Mouse (Mus musculus) spleen, adult 2 months (tissue): Measurements from ENCODE around the gene Ihh. TPM values are rescaled to one million over a fixed set of nuclear protein-coding genes. Genes with fewer than 3 reads are reported as not detected.

ENCODE experiments used
- DNase-seq, 2 experiments: peaks; one replicate each; pipeline versions ENCODE4 v3.0.0 to v3.0.0-alpha.2; 2012 to 2021; ENCODE audit warnings: low spot score in 2 of 2, low read depth in 1 of 2
- H3K27ac ChIP-seq: fragments of 200-500 bp; 2 replicates; pipeline ENCODE4 v1.5.1; 2012; ENCODE audit warnings: low read length, inconsistent platforms; ENCODE audit not compliant: insufficient read depth
- H3K27me3 ChIP-seq: fragments of 200-500 bp; 2 replicates; pipeline ENCODE4 v1.6.1; 2012; ENCODE audit warnings: mild to moderate bottlenecking, moderate library complexity, low read length, inconsistent platforms; ENCODE audit not compliant: control insufficient read depth, insufficient read depth
- H3K36me3 ChIP-seq: fragments of 200-500 bp; 2 replicates; pipeline ENCODE4 v1.6.1; 2012; ENCODE audit warnings: mild to moderate bottlenecking, low read length, inconsistent platforms; ENCODE audit not compliant: control insufficient read depth, insufficient read depth
- H3K4me1 ChIP-seq: fragments of 200-500 bp; 2 replicates; pipeline ENCODE4 v1.6.1; 2011; ENCODE audit warnings: inconsistent platforms; ENCODE audit not compliant: control insufficient read depth, insufficient read depth, insufficient read length
- H3K4me3 ChIP-seq: fragments of 200-500 bp; 2 replicates; pipeline ENCODE4 v1.5.1; 2011; ENCODE audit warnings: mild to moderate bottlenecking, inconsistent platforms; ENCODE audit not compliant: insufficient read depth, insufficient read length; ENCODE audit errors: extremely low read depth
- CTCF ChIP-seq: fragments of 200-500 bp; IDR thresholded peaks from 2 replicates; pipeline ENCODE4 v1.5.1; 2011; ENCODE audit warnings: mild to moderate bottlenecking, inconsistent platforms; ENCODE audit not compliant: insufficient read depth, insufficient read length, insufficient replicate concordance; ENCODE audit errors: extremely low read depth
- POLR2A ChIP-seq: fragments of 200-500 bp; IDR thresholded peaks from 2 replicates; pipeline ENCODE4 v1.6.1; 2011; ENCODE audit warnings: low read depth, low read length, inconsistent platforms
- WGBS: fragments of 180-500 bp; shearing (Covaris S2); methylation state at CpG from one replicate; pipeline ENCODE4 v1.1.7; 2018; 5-methylcytosine and 5-hydroxymethylcytosine counted together
- polyA plus RNA-seq: library from polyadenylated mRNA; depleted of rRNA; stranded (reverse); fragments of >200 nt; gene quantifications from 2 replicates; pipeline ENCODE4 v1.2.3, GENCODE M21; 2012; rRNA removed

Gene Ihh
- polyA plus RNA-seq, 1 experiment = 0.18 TPM

- WGBS = 67% methylated on average over 4 of the region's 4 CpGs
- H3K4me3 ChIP-seq = no peak overlapping the region
- TF ChIP-seq CTCF = no peak
- H3K4me1 ChIP-seq = no peaks in the 10 kb centered on the region
- H3K27ac ChIP-seq = no peak overlapping the region
- no peak for DNase-seq
- no peaks in the 10 kb centered on the region for H3K36me3 ChIP-seq
- H3K27me3 ChIP-seq = no peaks in the 10 kb centered on the region
Observed at GRCm38 (mm10) chr1:74924464-74924863, 27.0 kb downstream of the Ihh start.

- H3K27me3 ChIP-seq = no peaks in the 10 kb centered on the region
- H3K27ac ChIP-seq = no peak overlapping the region
- WGBS = 31% methylated on average over 13 of the region's 13 CpGs
- no peak for TF ChIP-seq CTCF
- no peak for TF ChIP-seq POLR2A
- H3K4me1 ChIP-seq = no peaks in the 10 kb centered on the region
- no peaks in the 10 kb centered on the region for H3K36me3 ChIP-seq
- H3K4me3 ChIP-seq = no peak overlapping the region
- no peak for DNase-seq
Observed at GRCm38 (mm10) chr1:74915706-74916105, 35.8 kb downstream of the Ihh start.

- TF ChIP-seq POLR2A = no peak
- TF ChIP-seq CTCF = no peak
- WGBS = 13% methylated on average over 6 of the region's 6 CpGs
- Histone ChIP-seq H3K27me3 (peaks cover 14% of the 10 kb centered on the region), H3K4me3 (no peak overlapping the region), H3K27ac (no peak overlapping the region), H3K4me1 (peaks cover 7% of the 10 kb centered on the region; the same call in 1 of the 2 replicates), H3K36me3 (no peaks in the 10 kb centered on the region)
- DNase-seq = no peak
Observed at GRCm38 (mm10) chr1:74902191-74902590, 49.3 kb downstream of the Ihh start.

DNA sequence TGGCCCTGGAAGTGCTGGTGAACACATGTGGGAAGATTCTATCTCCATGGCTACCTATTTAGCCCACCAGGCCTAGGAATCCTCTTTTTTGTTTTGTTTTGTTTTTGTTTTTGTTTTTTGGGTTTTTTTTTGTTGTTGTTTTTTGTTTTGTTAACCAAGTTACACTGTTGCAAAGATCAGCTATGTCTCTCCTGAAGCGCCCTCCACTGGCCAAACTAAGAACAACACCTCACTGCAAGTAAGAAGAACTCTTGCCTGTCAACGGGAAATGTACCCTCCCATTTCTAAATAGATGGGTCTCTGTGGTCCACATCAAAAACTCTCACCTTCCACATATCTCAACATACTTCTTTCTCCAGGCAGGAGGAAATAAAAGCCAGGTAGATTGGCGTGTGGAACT lies 49.8 kb downstream of the Ihh start:
- no peak overlapping the region for H3K27ac ChIP-seq
- 3% methylated on average over 3 of the region's 3 CpGs for WGBS
- DNase-seq = peak in 1 of 2 experiments; percentile 8
- H3K27me3 ChIP-seq = peaks cover 14% of the 10 kb centered on the region
- no peak overlapping the region for H3K4me3 ChIP-seq
- H3K36me3 ChIP-seq = no peaks in the 10 kb centered on the region
- peaks cover 7% of the 10 kb centered on the region; the same call in 1 of the 2 replicates for H3K4me1 ChIP-seq
- TF ChIP-seq CTCF (no peak), POLR2A (no peak)

- H3K27me3 ChIP-seq = peaks cover 14% of the 10 kb centered on the region
- H3K4me3 ChIP-seq = no peak overlapping the region
- no peaks in the 10 kb centered on the region for H3K36me3 ChIP-seq
- no peak for DNase-seq
- TF ChIP-seq CTCF = no peak
- TF ChIP-seq POLR2A = no peak
- peaks cover 7% of the 10 kb centered on the region; the same call in 1 of the 2 replicates for H3K4me1 ChIP-seq
- no peak overlapping the region for H3K27ac ChIP-seq
- 4% methylated on average over 55 of the region's 66 CpGs for WGBS
Observed at GRCm38 (mm10) chr1:74900341-74901285, 50.9 kb downstream of the Ihh start.

GRCm38 (mm10) chr1:74898656-74899431 lies 52.6 kb downstream of the Ihh start:
- Histone ChIP-seq H3K4me1 (peaks cover 7% of the 10 kb centered on the region; the same call in 1 of the 2 replicates), H3K27ac (no peak overlapping the region), H3K27me3 (peaks cover 14% of the 10 kb centered on the region), H3K4me3 (no peak overlapping the region), H3K36me3 (no peaks in the 10 kb centered on the region)
- 12% methylated on average over 8 of the region's 10 CpGs for WGBS
- DNase-seq = no peak
- TF ChIP-seq CTCF (no peak), POLR2A (no peak)

GRCm38 (mm10) chr1:74897976-74898375 lies 53.5 kb downstream of the Ihh start:
- Histone ChIP-seq H3K4me1 (peaks cover 7% of the 10 kb centered on the region; the same call in 1 of the 2 replicates), H3K27me3 (peaks cover 14% of the 10 kb centered on the region), H3K36me3 (no peaks in the 10 kb centered on the region), H3K27ac (no peak overlapping the region), H3K4me3 (no peak overlapping the region)
- DNase-seq = no peak
- 43% methylated on average over 7 of the region's 7 CpGs for WGBS
- TF ChIP-seq CTCF (no peak), POLR2A (no peak)

Other genes starting within 250 kb of the Ihh start
- 23.2 and 25.0 TPM in 2 replicates for gene Cyp27a1, start 238.1 kb downstream of the Ihh start, polyA plus RNA-seq
- gene Prkag3, start 202.5 kb downstream of the Ihh start, polyA plus RNA-seq = 0.06 and 0.18 TPM in 2 replicates
- gene Wnt6, start 179.8 kb downstream of the Ihh start, polyA plus RNA-seq = 1.9 and 2.0 TPM in 2 replicates
- 3.1 and 3.2 TPM in 2 replicates for gene Wnt10a, start 160.2 kb downstream of the Ihh start, polyA plus RNA-seq
- gene Cdk5r2, start 96.7 kb downstream of the Ihh start, polyA plus RNA-seq = not detected in 2 replicates
- gene Fev, start 66.3 kb downstream of the Ihh start, polyA plus RNA-seq = 0.08 TPM in 1 of 2 replicates, not detected in the other
- not detected in 2 replicates for gene Cryba2, start 58.5 kb downstream of the Ihh start, polyA plus RNA-seq
- not detected in 2 replicates for gene Cfap65, start 16.1 kb downstream of the Ihh start, polyA plus RNA-seq
- gene Nhej1, start 173.5 kb upstream of the Ihh start, polyA plus RNA-seq = 1.3 TPM in 2 replicates
- gene Slc23a3, start 182.2 kb upstream of the Ihh start, polyA plus RNA-seq = 0.30 and 0.50 TPM in 2 replicates
- 59.3 and 71.7 TPM in 2 replicates for gene Cnppd1, start 191.0 kb upstream of the Ihh start, polyA plus RNA-seq
- 88.2 and 101 TPM in 2 replicates for gene Retreg2, start 191.1 kb upstream of the Ihh start, polyA plus RNA-seq
- gene Zfand2b, start 217.0 kb upstream of the Ihh start, polyA plus RNA-seq = 47.7 and 53.2 TPM in 2 replicates
- 14.0 and 15.7 TPM in 2 replicates for gene Abcb6, start 228.7 kb upstream of the Ihh start, polyA plus RNA-seq
- gene Ankzf1, start 240.5 kb upstream of the Ihh start, polyA plus RNA-seq = 15.5 and 15.9 TPM in 2 replicates
- gene Atg9a, start 240.5 kb upstream of the Ihh start, polyA plus RNA-seq = 34.5 and 40.8 TPM in 2 replicates